Mouse (Mus musculus): ENCODE measurements around the gene Rcn3. TPM values are rescaled to one million over a fixed set of nuclear protein-coding genes. Genes with fewer than 3 reads are reported as not detected.
A peak's percentile ranks its signal among the peaks of the same experiment; 100 is the strongest.

Gene Rcn3
- total RNA-seq, 2 experiments from 2014 or later = 4.9 to 5.6 TPM

DNA sequence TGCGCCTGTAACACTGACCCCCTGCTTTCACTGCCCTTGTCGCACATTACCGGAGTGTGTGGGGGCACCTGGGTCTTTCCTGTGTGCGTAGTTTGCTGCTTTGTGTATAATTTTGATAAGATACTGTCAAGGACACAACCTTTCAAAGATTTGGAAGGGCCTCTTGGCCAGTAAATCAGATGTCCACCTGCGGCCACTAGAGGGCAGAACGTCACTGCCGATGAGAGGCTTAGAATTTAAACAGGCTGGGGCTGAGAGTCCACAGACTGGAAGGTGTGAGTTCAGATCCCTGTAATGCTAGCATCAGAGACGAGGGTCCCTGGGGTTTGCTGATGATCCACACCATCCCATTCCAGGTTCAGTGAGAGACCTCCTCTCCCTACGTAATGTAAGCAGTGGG is 13.5 kb downstream of the Rcn3 start:
- no peak overlapping the region for H3K27ac ChIP-seq
- peak; percentile 80 for TF ChIP-seq CTCF (IDR thresholded peaks at IDR 0.05)
- peak; percentile 50 to 67 for DNase-seq (ENCODE audit: extremely low spot score in 1 of 2, low spot score in 2 of 2)
- H3K4me3 ChIP-seq = no peak overlapping the region
- intact Hi-C loops (cut with DNase I) = no loop called here

GRCm38 (mm10) chr7:45077829-45078228 is 14.2 kb downstream of the Rcn3 start:
- no peak for TF ChIP-seq CTCF (IDR thresholded peaks at IDR 0.05)

DNA sequence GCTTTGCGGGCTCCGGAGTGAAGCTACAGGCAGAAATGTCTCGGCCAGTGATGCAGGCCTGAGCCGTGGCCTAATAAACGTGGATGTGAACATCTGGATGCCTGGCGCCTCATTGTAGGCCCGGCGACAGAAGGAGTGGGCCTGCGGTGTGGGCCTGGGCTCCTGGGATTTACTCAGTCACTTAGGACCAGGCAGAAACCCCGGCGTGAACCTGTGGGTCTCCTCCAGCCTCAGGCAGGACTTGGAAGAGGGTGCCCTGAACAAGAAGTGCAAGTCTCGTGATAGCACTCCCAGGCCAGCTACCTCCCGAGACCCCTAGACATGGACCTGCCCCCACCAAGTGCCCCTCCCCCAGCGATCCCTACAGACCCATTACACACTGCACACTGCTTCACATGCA is 14.7 kb downstream of the Rcn3 start:
- no peak overlapping the region for H3K4me3 ChIP-seq
- H3K27ac ChIP-seq = no peak overlapping the region
- TF ChIP-seq CTCF (IDR thresholded peaks at IDR 0.05) = no peak
- no peak for DNase-seq (ENCODE audit: extremely low spot score in 1 of 2, low spot score in 2 of 2)
- intact Hi-C loops (cut with DNase I) = no loop called here

More at GRCm38 (mm10) chr7:45077829-45078228, 14.2 kb downstream of the Rcn3 start:
- Histone ChIP-seq H3K4me3 (no peak overlapping the region), H3K27ac (no peak overlapping the region)
- intact Hi-C loops (cut with DNase I) = no loop called here
- DNase-seq (ENCODE audit: extremely low spot score in 1 of 2, low spot score in 2 of 2) = no peak

- Histone ChIP-seq H3K27ac (no peak overlapping the region), H3K4me3 (no peak overlapping the region)
- intact Hi-C loops (cut with DNase I) = no loop called here
- DNase-seq (ENCODE audit: extremely low spot score in 1 of 2, low spot score in 2 of 2) = no peak
- TF ChIP-seq CTCF (IDR thresholded peaks at IDR 0.05) = no peak
Measured at GRCm38 (mm10) chr7:45076501-45076900, 15.5 kb downstream of the Rcn3 start.

DNA sequence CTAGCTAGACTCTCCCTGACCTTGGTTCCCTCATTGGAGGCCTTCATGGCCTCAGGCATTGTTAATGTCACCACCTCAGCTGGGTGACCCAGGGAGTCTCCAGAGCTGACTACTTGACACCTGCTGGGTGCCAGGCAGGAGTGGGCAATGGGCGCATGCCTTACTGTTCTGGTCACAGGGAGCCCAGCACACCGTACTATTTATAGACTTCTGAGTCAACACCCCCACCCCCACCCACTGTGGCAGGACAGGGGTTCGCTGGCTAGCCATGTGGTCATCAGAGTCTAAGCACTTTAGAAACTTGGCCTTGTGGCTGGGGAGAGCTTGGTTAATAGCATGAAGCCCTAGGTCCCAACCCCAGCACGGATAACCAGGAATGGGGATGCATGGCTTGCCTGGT is 16.6 kb downstream of the Rcn3 start:
- TF ChIP-seq CTCF (IDR thresholded peaks at IDR 0.05) = no peak
- intact Hi-C loops (cut with DNase I) = no loop called here
- H3K27ac ChIP-seq = no peak overlapping the region
- no peak overlapping the region for H3K4me3 ChIP-seq
- no peak for DNase-seq (ENCODE audit: extremely low spot score in 1 of 2, low spot score in 2 of 2)

- intact Hi-C loops (cut with DNase I) = no loop called here
Measured at GRCm38 (mm10) chr7:45073949-45074348, 18.1 kb downstream of the Rcn3 start.

DNA sequence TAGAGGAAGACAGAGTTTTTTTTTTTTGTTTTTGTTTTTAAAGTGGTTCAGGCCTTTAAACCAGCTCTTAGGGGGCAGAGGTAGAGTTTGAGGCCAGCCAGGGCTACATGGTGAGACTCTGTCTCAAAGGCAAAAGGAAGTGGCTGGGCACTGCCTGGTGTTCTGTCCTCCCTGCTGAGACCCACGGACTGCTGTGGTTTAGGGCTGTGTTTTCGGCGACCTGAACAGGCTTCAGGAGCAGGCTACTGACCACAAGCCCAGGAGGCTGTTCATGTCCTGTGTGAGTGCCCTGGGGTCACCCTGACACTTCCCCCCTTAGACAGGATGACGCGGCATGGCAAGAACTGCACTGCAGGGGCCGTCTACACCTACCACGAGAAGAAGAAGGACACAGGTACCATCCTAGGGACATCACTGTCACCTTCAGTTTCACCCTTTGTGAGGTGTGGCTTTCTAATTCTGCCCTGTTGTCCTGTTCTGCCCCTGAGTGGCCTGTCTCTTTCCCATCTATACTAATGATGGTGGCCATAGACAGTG is 18.8 kb downstream of the Rcn3 start:
- H3K27ac ChIP-seq = no peak overlapping the region
- H3K4me3 ChIP-seq = no peak overlapping the region
- TF ChIP-seq CTCF (IDR thresholded peaks at IDR 0.05) = no peak
- DNase-seq (ENCODE audit: extremely low spot score in 1 of 2, low spot score in 2 of 2) = no peak
- intact Hi-C loops (cut with DNase I) = no loop called here

More at GRCm38 (mm10) chr7:45073949-45074348, 18.1 kb downstream of the Rcn3 start:
- DNase-seq (ENCODE audit: extremely low spot score in 1 of 2, low spot score in 2 of 2) = no peak
- H3K27ac ChIP-seq = no peak overlapping the region
- no peak for TF ChIP-seq CTCF (IDR thresholded peaks at IDR 0.05)
- no peak overlapping the region for H3K4me3 ChIP-seq

GRCm38 (mm10) chr7:45072230-45072629 is 19.8 kb downstream of the Rcn3 start:
- intact Hi-C loops (cut with DNase I) = no loop called here
- TF ChIP-seq CTCF (IDR thresholded peaks at IDR 0.05) = peak; percentile 18
- DNase-seq (ENCODE audit: extremely low spot score in 1 of 2, low spot score in 2 of 2) = no peak
- Histone ChIP-seq H3K27ac (no peak overlapping the region), H3K4me3 (no peak overlapping the region)

DNA sequence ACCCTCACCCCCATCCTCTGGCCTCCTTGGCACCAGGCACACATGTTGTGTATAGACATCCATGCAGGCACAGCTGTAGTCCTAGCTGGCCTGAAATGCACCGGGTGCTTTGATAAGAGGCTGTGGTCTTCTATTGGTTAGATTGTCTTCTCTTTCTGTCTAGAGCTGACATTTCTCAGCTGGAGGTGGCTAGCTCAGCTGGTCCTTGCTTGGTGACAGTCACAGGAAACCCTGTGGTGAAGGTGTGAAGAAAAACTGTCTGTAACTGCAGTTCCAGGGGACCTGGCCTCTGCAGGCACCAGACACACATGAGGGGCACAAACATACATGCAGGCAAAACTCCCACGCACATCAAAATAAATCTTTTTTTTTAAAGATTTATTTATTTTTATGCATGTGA is 22.4 kb downstream of the Rcn3 start:
- DNase-seq (ENCODE audit: extremely low spot score in 1 of 2, low spot score in 2 of 2) = no peak
- no peak for TF ChIP-seq CTCF (IDR thresholded peaks at IDR 0.05)
- intact Hi-C loops (cut with DNase I) = loop anchor here (5.0 kb wide), 1 partner anchor 87 kb away; no protein-coding TSS in a partner anchor
- no peak overlapping the region for H3K4me3 ChIP-seq
- H3K27ac ChIP-seq = no peak overlapping the region

- TF ChIP-seq CTCF (IDR thresholded peaks at IDR 0.05) = peak; percentile 64
- DNase-seq (ENCODE audit: extremely low spot score in 1 of 2, low spot score in 2 of 2) = no peak
- intact Hi-C loops (cut with DNase I) = loop anchor here (5.0 kb wide), 1 partner anchor 86 kb away; no protein-coding TSS in a partner anchor
- Histone ChIP-seq H3K27ac (no peak overlapping the region), H3K4me3 (no peak overlapping the region)
Measured at GRCm38 (mm10) chr7:45068000-45068318, 24.1 kb downstream of the Rcn3 start.

DNA sequence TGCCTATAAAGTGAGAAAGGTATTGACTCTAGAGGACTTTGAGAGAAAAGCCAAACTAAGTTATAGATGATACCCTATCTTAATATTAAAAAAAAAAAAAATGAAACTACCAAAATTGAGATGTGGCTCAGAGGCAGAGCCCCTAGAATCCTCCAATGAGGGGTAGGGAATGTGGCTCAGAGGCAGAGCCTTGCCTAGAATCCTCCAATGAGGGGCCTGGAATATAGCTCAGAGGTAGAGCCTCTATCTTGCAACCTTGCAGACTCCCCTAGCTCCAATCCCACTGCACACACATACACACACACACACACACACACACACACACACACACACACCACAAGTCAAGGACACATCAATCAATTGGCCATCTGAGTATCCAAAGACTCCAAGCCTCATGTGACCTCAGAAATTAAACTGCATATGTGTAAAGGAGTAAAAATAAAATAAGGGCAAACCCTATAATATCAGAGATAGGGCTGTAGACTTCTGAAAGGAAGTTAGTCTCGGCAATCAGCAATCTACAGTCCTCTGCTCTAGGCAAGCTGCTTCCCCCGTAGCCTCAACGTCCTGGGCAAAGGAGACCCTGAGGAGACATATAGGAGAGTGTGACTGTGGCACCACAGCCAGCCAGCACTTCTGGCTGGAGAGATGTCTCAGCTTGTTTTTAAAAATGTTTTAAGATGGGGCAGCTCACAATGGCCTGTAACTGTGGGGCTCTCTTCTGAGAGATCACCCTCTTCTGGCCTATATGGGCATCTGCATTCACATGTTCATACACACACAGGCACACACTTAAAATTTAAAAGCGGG is 24.6 kb downstream of the Rcn3 start:
- DNase-seq (ENCODE audit: extremely low spot score in 1 of 2, low spot score in 2 of 2) = no peak
- H3K27ac ChIP-seq = no peak overlapping the region
- H3K4me3 ChIP-seq = no peak overlapping the region
- no peak for TF ChIP-seq CTCF (IDR thresholded peaks at IDR 0.05)
- intact Hi-C loops (cut with DNase I) = loop anchor here (5.0 kb wide), 1 partner anchor 85 kb away; no protein-coding TSS in a partner anchor

GRCm38 (mm10) chr7:45062239-45062835 is 29.7 kb downstream of the Rcn3 start, which contains the start of the genes Nosip and Prrg2:
Gene Nosip (plus strand): TSS chr7:45062429.
Gene Prrg2 (minus strand): TSS chr7:45062677.
- peak within 1 kb of the TSS; percentile 99 for H3K27ac ChIP-seq
- peak; percentile 91 to 94 for DNase-seq (ENCODE audit: extremely low spot score in 1 of 2, low spot score in 2 of 2)
- intact Hi-C loops (cut with DNase I) = no loop called here
- peak within 1 kb of the TSS; percentile 55 for H3K4me3 ChIP-seq
- no peak; the same call in 1 of the 2 replicates for TF ChIP-seq CTCF (IDR thresholded peaks at IDR 0.05)

Data from left cerebral cortex, adult 2 months (tissue).